Mouse (Mus musculus) spleen, adult 2 months (tissue): ENCODE results near the gene Snx29.

Source experiments
- CTCF ChIP-seq: fragments of 200-500 bp; IDR thresholded peaks from 2 replicates; pipeline ENCODE4 v1.5.1; 2011; ENCODE audit warnings: mild to moderate bottlenecking, inconsistent platforms; ENCODE audit not compliant: insufficient read depth, insufficient read length, insufficient replicate concordance; ENCODE audit errors: extremely low read depth
- POLR2A ChIP-seq: fragments of 200-500 bp; IDR thresholded peaks from 2 replicates; pipeline ENCODE4 v1.6.1; 2011; ENCODE audit warnings: low read depth, low read length, inconsistent platforms

GRCm38 (mm10) chr16:11517385-11517784 is 194.7 kb downstream of the Snx29 start:
- TF ChIP-seq CTCF (no peak), POLR2A (no peak)
